Mouse (Mus musculus) MEL-GATA-1-ER (cell line): Measurements from ENCODE around the gene Vmn1r229.

Source experiments
- DNase-seq: peaks from one replicate; pipeline ENCODE4 v3.0.0-alpha.2; 2012; ENCODE audit warnings: low read depth; ENCODE audit errors: extremely low read depth

The Vmn1r229 gene

DNA sequence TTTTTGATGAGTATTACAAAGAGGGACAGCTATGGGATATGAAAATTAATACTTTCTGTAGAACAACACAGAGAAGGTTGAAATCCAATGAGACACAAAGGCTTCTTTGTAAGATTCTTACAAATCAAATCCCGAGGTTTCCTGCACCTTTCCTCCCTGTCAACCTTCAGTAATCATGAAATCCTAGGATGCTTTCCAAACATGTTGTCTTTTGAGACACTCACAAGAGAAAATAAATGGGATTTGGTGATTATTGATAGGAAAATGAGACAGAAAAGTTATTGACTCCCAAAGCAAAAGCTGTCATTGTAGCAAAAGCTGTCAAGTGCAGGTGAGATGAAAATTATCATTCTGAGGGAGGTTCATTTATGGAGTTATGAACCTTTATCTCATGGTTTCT is at the start of gene Vmn1r229:
Vmn1r229 (plus strand) TSS at position 301 of the 400 bp plus-strand sequence.
- DNase-seq = no peak

DNA sequence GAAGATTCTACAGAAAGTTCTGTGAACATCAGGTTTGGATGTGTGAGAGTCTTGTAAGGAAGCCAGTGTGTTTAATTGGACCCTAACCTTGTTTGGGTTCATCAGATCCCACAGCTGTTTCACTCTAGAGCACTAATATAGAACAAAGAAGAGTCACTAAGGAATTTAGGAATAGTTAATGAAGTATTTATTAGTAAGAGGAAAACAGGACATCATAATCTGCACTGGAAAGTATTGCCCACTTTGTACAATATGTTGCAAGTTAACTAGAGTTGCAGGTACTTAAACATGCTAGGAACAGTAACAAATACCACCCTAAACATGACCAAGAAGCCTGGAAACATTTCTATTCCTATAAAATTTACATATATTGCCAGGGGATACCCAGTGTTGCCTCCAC is 25.3 kb upstream of the Vmn1r229 start, which contains the start of gene Vmn1r228:
Vmn1r228 (minus strand) TSS at position 101 of the 400 bp plus-strand sequence.
- no peak for DNase-seq

DNA sequence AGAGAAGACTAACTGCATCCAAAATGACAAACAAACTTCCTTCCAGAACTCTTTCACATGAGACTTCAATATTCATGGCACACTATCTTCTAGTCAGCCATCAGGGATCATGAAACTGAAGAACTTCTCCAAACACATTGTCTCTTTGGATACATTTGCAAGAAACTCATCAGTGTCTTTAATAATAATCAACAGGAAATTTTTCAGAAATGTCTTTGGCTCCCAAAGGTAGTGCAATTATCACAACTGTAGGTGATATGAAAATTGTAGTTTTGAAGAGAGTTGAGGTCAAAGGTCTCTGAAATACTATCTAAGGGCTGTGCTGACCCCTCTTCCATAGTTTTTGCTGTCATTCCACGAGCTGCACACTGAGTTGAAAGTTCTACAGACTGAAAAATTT is 28.8 kb downstream of the Vmn1r229 start, which contains the start of gene Vmn1r230:
Vmn1r230 (plus strand) TSS at position 301 of the 400 bp plus-strand sequence.
- no peak for DNase-seq
